Mouse (Mus musculus): ENCODE measurements around the gene Igsf21. TPM values are rescaled to one million over a fixed set of nuclear protein-coding genes. Genes with fewer than 3 reads are reported as not detected.

The Igsf21 gene
- polyA plus RNA-seq, 1 experiment from 2014 or later: not detected

- CTCF ChIA-PET: no interaction called here
- no peak for ATAC-seq
Measured at GRCm38 (mm10) chr4:140070331-140070652, 176.3 kb downstream of the Igsf21 start.

GRCm38 (mm10) chr4:140069563-140070330 is 176.8 kb downstream of the Igsf21 start:
- DNase-seq (ENCODE audit: low read depth, low spot score) (no peak), ATAC-seq (no peak)
- in situ Hi-C loops (cut with MboI; ENCODE audit: low pct_unique_long_range_greater_than_20kb): no loop called here
- no peak for TF ChIP-seq CTCF (IDR thresholded peaks at IDR 0.05)
- ChIA-PET POLR2A (no interaction called here), CTCF (no interaction called here)
- H3K27me3 ChIP-seq: no peaks in the 10 kb centered on the region

More at GRCm38 (mm10) chr4:140070331-140070652, 176.3 kb downstream of the Igsf21 start:
- H3K27me3 ChIP-seq: no peaks in the 10 kb centered on the region
- in situ Hi-C loops (cut with MboI; ENCODE audit: low pct_unique_long_range_greater_than_20kb): no loop called here
- POLR2A ChIA-PET: no interaction called here
- DNase-seq (ENCODE audit: low read depth, low spot score): no peak
- no peak for TF ChIP-seq CTCF (IDR thresholded peaks at IDR 0.05)

GRCm38 (mm10) chr4:140068468-140068867 is 178.1 kb downstream of the Igsf21 start:
- CTCF ChIA-PET: no interaction called here
- H3K27me3 ChIP-seq: no peaks in the 10 kb centered on the region
- DNase-seq (ENCODE audit: low read depth, low spot score) (no peak), ATAC-seq (no peak)
- POLR2A ChIA-PET: no interaction called here
- TF ChIP-seq CTCF (IDR thresholded peaks at IDR 0.05): no peak
- in situ Hi-C loops (cut with MboI; ENCODE audit: low pct_unique_long_range_greater_than_20kb): no loop called here

- POLR2A ChIA-PET: no interaction called here
- in situ Hi-C loops (cut with MboI; ENCODE audit: low pct_unique_long_range_greater_than_20kb): no loop called here
- CTCF ChIA-PET: no interaction called here
- no peaks in the 10 kb centered on the region for H3K27me3 ChIP-seq
- no peak for DNase-seq (ENCODE audit: low read depth, low spot score)
- no peak for TF ChIP-seq CTCF (IDR thresholded peaks at IDR 0.05)
- no peak for ATAC-seq
Measured at GRCm38 (mm10) chr4:140066011-140066410, 180.6 kb downstream of the Igsf21 start.

GRCm38 (mm10) chr4:140063153-140063671 is 183.4 kb downstream of the Igsf21 start:
- TF ChIP-seq CTCF (IDR thresholded peaks at IDR 0.05): no peak
- in situ Hi-C loops (cut with MboI; ENCODE audit: low pct_unique_long_range_greater_than_20kb): no loop called here
- CTCF ChIA-PET: no interaction called here
- POLR2A ChIA-PET: no interaction called here
- no peak for ATAC-seq
- no peak for DNase-seq (ENCODE audit: low read depth, low spot score)
- no peaks in the 10 kb centered on the region for H3K27me3 ChIP-seq

- CTCF ChIA-PET: no interaction called here
- in situ Hi-C loops (cut with MboI; ENCODE audit: low pct_unique_long_range_greater_than_20kb): no loop called here
- ATAC-seq (no peak), DNase-seq (ENCODE audit: low read depth, low spot score) (no peak)
- POLR2A ChIA-PET: no interaction called here
- no peak for TF ChIP-seq CTCF (IDR thresholded peaks at IDR 0.05)
- H3K27me3 ChIP-seq: no peaks in the 10 kb centered on the region
Measured at GRCm38 (mm10) chr4:140060251-140060650, 186.3 kb downstream of the Igsf21 start.

GRCm38 (mm10) chr4:140053042-140053441 is 193.5 kb downstream of the Igsf21 start:
- ATAC-seq (no peak), DNase-seq (ENCODE audit: low read depth, low spot score) (no peak)
- CTCF ChIA-PET: no interaction called here
- POLR2A ChIA-PET: no interaction called here
- no peak for TF ChIP-seq CTCF (IDR thresholded peaks at IDR 0.05)
- in situ Hi-C loops (cut with MboI; ENCODE audit: low pct_unique_long_range_greater_than_20kb): loop anchor here (10.0 kb wide), 1 partner anchor 1128 kb away; no protein-coding TSS in a partner anchor
- H3K27me3 ChIP-seq: peaks cover 4% of the 10 kb centered on the region

GRCm38 (mm10) chr4:140052575-140052974 is 194.0 kb downstream of the Igsf21 start:
- in situ Hi-C loops (cut with MboI; ENCODE audit: low pct_unique_long_range_greater_than_20kb): loop anchor here (10.0 kb wide), 1 partner anchor 1128 kb away; no protein-coding TSS in a partner anchor
- no peak for DNase-seq (ENCODE audit: low read depth, low spot score)
- POLR2A ChIA-PET: no interaction called here
- TF ChIP-seq CTCF (IDR thresholded peaks at IDR 0.05): no peak
- no peak for ATAC-seq
- CTCF ChIA-PET: no interaction called here
- peaks cover 4% of the 10 kb centered on the region for H3K27me3 ChIP-seq

GRCm38 (mm10) chr4:140047807-140048362 is 198.7 kb downstream of the Igsf21 start:
- ChIA-PET CTCF (no interaction called here), POLR2A (no interaction called here)
- DNase-seq (ENCODE audit: low read depth, low spot score) (no peak), ATAC-seq (no peak)
- TF ChIP-seq CTCF (IDR thresholded peaks at IDR 0.05): no peak
- peaks cover 4% of the 10 kb centered on the region for H3K27me3 ChIP-seq
- in situ Hi-C loops (cut with MboI; ENCODE audit: low pct_unique_long_range_greater_than_20kb): no loop called here

- H3K27me3 ChIP-seq: peaks cover 10% of the 10 kb centered on the region
- no peak for ATAC-seq
- in situ Hi-C loops (cut with MboI; ENCODE audit: low pct_unique_long_range_greater_than_20kb): no loop called here
- DNase-seq (ENCODE audit: low read depth, low spot score): no peak
- TF ChIP-seq CTCF (IDR thresholded peaks at IDR 0.05): no peak
- CTCF ChIA-PET: interaction anchor here (1.2 kb wide), 1 partner anchor 12 kb away, joined by 4 read pairs; no protein-coding TSS in a partner anchor
- POLR2A ChIA-PET: interaction anchor here (0.6 kb wide), 1 partner anchor 194 kb away, joined by 3 read pairs; no protein-coding TSS in a partner anchor
Measured at GRCm38 (mm10) chr4:140043953-140044352, 202.6 kb downstream of the Igsf21 start.

GRCm38 (mm10) chr4:140038586-140039411 is 207.8 kb downstream of the Igsf21 start:
- in situ Hi-C loops (cut with MboI; ENCODE audit: low pct_unique_long_range_greater_than_20kb): no loop called here
- ChIA-PET CTCF (no interaction called here), POLR2A (no interaction called here)
- DNase-seq (ENCODE audit: low read depth, low spot score): no peak
- no peak for ATAC-seq
- peaks cover 19% of the 10 kb centered on the region for H3K27me3 ChIP-seq
- no peak for TF ChIP-seq CTCF (IDR thresholded peaks at IDR 0.05)
